Mouse (Mus musculus) embryonic facial prominence, embryonic 12.5 days (tissue): ENCODE measurements around the gene Mybpc3. TPM values are rescaled to one million over a fixed set of nuclear protein-coding genes. Genes with fewer than 3 reads are reported as not detected.

Source experiments
- ATAC-seq: fragments of 200-750 bp; cut with Nextera tagmentation; 2 replicates; pipeline ENCODE4 v1.8.0; 2017; ENCODE audit not compliant: insufficient number of reproducible peaks, insufficient read depth, low FRiP score, low TSS enrichment
- H3K27ac ChIP-seq: fragments of 300-500 bp; sonication (generic); 2 replicates; pipeline ENCODE4 v1.5.1; 2016; ENCODE audit warnings: mild to moderate bottlenecking
- H3K27me3 ChIP-seq: fragments of 300-500 bp; sonication (generic); 2 replicates; pipeline ENCODE4 v1.6.1; 2016; ENCODE audit warnings: mild to moderate bottlenecking, moderate library complexity
- H3K36me3 ChIP-seq: fragments of 300-500 bp; sonication (generic); 2 replicates; pipeline ENCODE4 v1.6.1; 2016; ENCODE audit warnings: mild to moderate bottlenecking
- H3K4me1 ChIP-seq: fragments of 300-500 bp; sonication (generic); 2 replicates; pipeline ENCODE4 v1.6.1; 2016
- H3K4me2 ChIP-seq: fragments of 300-500 bp; sonication (generic); replicated peaks from 2 replicates; pipeline ENCODE4 v1.6.1; 2016; ENCODE audit warnings: mild to moderate bottlenecking, moderate library complexity
- H3K4me3 ChIP-seq: fragments of 300-500 bp; sonication (generic); 2 replicates; pipeline ENCODE4 v1.5.1; 2016; ENCODE audit warnings: mild to moderate bottlenecking
- H3K9ac ChIP-seq: fragments of 300-500 bp; sonication (generic); 2 replicates; pipeline ENCODE4 v1.6.1; 2016; ENCODE audit warnings: mild to moderate bottlenecking, moderate library complexity
- H3K9me3 ChIP-seq: fragments of 300-500 bp; sonication (generic); 2 replicates; pipeline ENCODE4 v1.6.1; 2016; ENCODE audit warnings: mild to moderate bottlenecking, moderate library complexity
- WGBS: fragments of 180-500 bp; shearing (Covaris S2); methylation state at CpG from one replicate; pipeline ENCODE4 v1.1.7; 2016; 5-methylcytosine and 5-hydroxymethylcytosine counted together
- polyA plus RNA-seq: library from polyadenylated mRNA; unstranded; fragments of >200 nt; fragmentation: Nextera tagmentation; extraction: Ambion mirVana; gene quantifications from 2 replicates; pipeline ENCODE4 v1.2.1, GENCODE M21; 2016

Gene Mybpc3
- polyA plus RNA-seq, 1 experiment from 2014 or later = 0.09 TPM

GRCm38 (mm10) chr2:91128761-91129160 lies 10.8 kb downstream of the Mybpc3 start:
- Histone ChIP-seq H3K36me3 (no peaks in the 10 kb centered on the region), H3K9ac (no peak overlapping the region), H3K27me3 (no peaks in the 10 kb centered on the region), H3K4me2 (no peak overlapping the region), H3K27ac (no peak overlapping the region), H3K4me1 (no peaks in the 10 kb centered on the region), H3K9me3 (no peaks in the 10 kb centered on the region), H3K4me3 (no peak overlapping the region)
- no peak for ATAC-seq
- 80% methylated on average over 5 of the region's 5 CpGs for WGBS

GRCm38 (mm10) chr2:91130126-91130525 lies 12.2 kb downstream of the Mybpc3 start:
- Histone ChIP-seq H3K27me3 (no peaks in the 10 kb centered on the region), H3K4me3 (no peak overlapping the region), H3K4me2 (no peak overlapping the region), H3K9ac (no peak overlapping the region), H3K9me3 (no peaks in the 10 kb centered on the region), H3K36me3 (no peaks in the 10 kb centered on the region), H3K27ac (no peak overlapping the region), H3K4me1 (no peaks in the 10 kb centered on the region)
- 84% methylated on average over 6 of the region's 6 CpGs for WGBS
- no peak for ATAC-seq

- no peak for ATAC-seq
Measured at GRCm38 (mm10) chr2:91131251-91131650, 13.3 kb downstream of the Mybpc3 start.

GRCm38 (mm10) chr2:91132035-91132434 lies 14.1 kb downstream of the Mybpc3 start:
- H3K9me3 ChIP-seq = no peaks in the 10 kb centered on the region
- H3K4me1 ChIP-seq = no peaks in the 10 kb centered on the region
- no peak overlapping the region for H3K4me2 ChIP-seq
- H3K4me3 ChIP-seq = no peak overlapping the region
- H3K9ac ChIP-seq = no peak overlapping the region
- 81% methylated on average over 3 of the region's 3 CpGs for WGBS
- ATAC-seq = no peak
- H3K36me3 ChIP-seq = no peaks in the 10 kb centered on the region
- H3K27ac ChIP-seq = no peak overlapping the region
- no peaks in the 10 kb centered on the region for H3K27me3 ChIP-seq

More at GRCm38 (mm10) chr2:91131251-91131650, 13.3 kb downstream of the Mybpc3 start:
- no peaks in the 10 kb centered on the region for H3K27me3 ChIP-seq
- H3K36me3 ChIP-seq = no peaks in the 10 kb centered on the region
- H3K27ac ChIP-seq = no peak overlapping the region
- H3K9ac ChIP-seq = no peak overlapping the region
- H3K4me1 ChIP-seq = no peaks in the 10 kb centered on the region
- H3K4me3 ChIP-seq = no peak overlapping the region
- 91% methylated on average over 15 of the region's 15 CpGs for WGBS
- H3K9me3 ChIP-seq = no peaks in the 10 kb centered on the region
- no peak overlapping the region for H3K4me2 ChIP-seq

GRCm38 (mm10) chr2:91136513-91137412 lies 18.8 kb downstream of the Mybpc3 start:
- Histone ChIP-seq H3K27me3 (no peaks in the 10 kb centered on the region), H3K4me3 (no peak overlapping the region), H3K27ac (no peak overlapping the region), H3K9ac (no peak overlapping the region), H3K36me3 (peaks cover 8% of the 10 kb centered on the region), H3K4me2 (no peak overlapping the region), H3K4me1 (no peaks in the 10 kb centered on the region), H3K9me3 (no peaks in the 10 kb centered on the region)
- 85% methylated on average over 11 of the region's 11 CpGs for WGBS
- no peak for ATAC-seq

- WGBS = 86% methylated on average over 6 of the region's 6 CpGs
- ATAC-seq = no peak
- H3K4me2 ChIP-seq = no peak overlapping the region
- peaks cover 11% of the 10 kb centered on the region for H3K36me3 ChIP-seq
- no peaks in the 10 kb centered on the region for H3K9me3 ChIP-seq
- H3K9ac ChIP-seq = no peak overlapping the region
- H3K4me3 ChIP-seq = no peak overlapping the region
- no peaks in the 10 kb centered on the region for H3K4me1 ChIP-seq
- no peaks in the 10 kb centered on the region for H3K27me3 ChIP-seq
- no peak overlapping the region for H3K27ac ChIP-seq
Measured at GRCm38 (mm10) chr2:91137481-91137880, 19.5 kb downstream of the Mybpc3 start.

- peaks cover 23% of the 10 kb centered on the region for H3K36me3 ChIP-seq
- no peaks in the 10 kb centered on the region for H3K27me3 ChIP-seq
- H3K4me3 ChIP-seq = no peak overlapping the region
- no peak overlapping the region for H3K4me2 ChIP-seq
- H3K4me1 ChIP-seq = no peaks in the 10 kb centered on the region
- no peaks in the 10 kb centered on the region for H3K9me3 ChIP-seq
- ATAC-seq = no peak
- H3K27ac ChIP-seq = no peak overlapping the region
- WGBS = 59% methylated on average over 5 of the region's 5 CpGs
- no peak overlapping the region for H3K9ac ChIP-seq
Measured at GRCm38 (mm10) chr2:91139311-91139710, 21.4 kb downstream of the Mybpc3 start.

- Histone ChIP-seq H3K36me3 (peaks cover 23% of the 10 kb centered on the region), H3K9ac (no peak overlapping the region), H3K27ac (no peak overlapping the region), H3K4me1 (no peaks in the 10 kb centered on the region), H3K4me3 (no peak overlapping the region), H3K9me3 (no peaks in the 10 kb centered on the region), H3K4me2 (no peak overlapping the region), H3K27me3 (no peaks in the 10 kb centered on the region)
- 57% methylated on average over 8 of the region's 8 CpGs for WGBS
- no peak for ATAC-seq
Measured at GRCm38 (mm10) chr2:91139764-91140163, 21.8 kb downstream of the Mybpc3 start.

GRCm38 (mm10) chr2:91142920-91143319 lies 25.0 kb downstream of the Mybpc3 start:
- Histone ChIP-seq H3K4me1 (no peaks in the 10 kb centered on the region), H3K27me3 (no peaks in the 10 kb centered on the region), H3K36me3 (peaks cover 27% of the 10 kb centered on the region), H3K9me3 (no peaks in the 10 kb centered on the region), H3K9ac (no peak overlapping the region), H3K4me3 (no peak overlapping the region), H3K27ac (no peak overlapping the region), H3K4me2 (no peak overlapping the region)
- WGBS = 92% methylated on average over 6 of the region's 6 CpGs
- ATAC-seq = no peak

GRCm38 (mm10) chr2:91143401-91143800 lies 25.5 kb downstream of the Mybpc3 start:
- no peak for ATAC-seq
- Histone ChIP-seq H3K4me1 (no peaks in the 10 kb centered on the region), H3K4me3 (no peak overlapping the region), H3K36me3 (peaks cover 22% of the 10 kb centered on the region), H3K9me3 (no peaks in the 10 kb centered on the region), H3K9ac (no peak overlapping the region), H3K4me2 (no peak overlapping the region), H3K27me3 (no peaks in the 10 kb centered on the region), H3K27ac (no peak overlapping the region)
- 92% methylated on average over 11 of the region's 11 CpGs for WGBS

- Histone ChIP-seq H3K9me3 (no peaks in the 10 kb centered on the region), H3K9ac (no peak overlapping the region), H3K4me2 (no peak overlapping the region), H3K36me3 (peaks cover 26% of the 10 kb centered on the region), H3K27me3 (no peaks in the 10 kb centered on the region), H3K4me1 (no peaks in the 10 kb centered on the region), H3K27ac (no peak overlapping the region), H3K4me3 (no peak overlapping the region)
- no peak for ATAC-seq
Measured at GRCm38 (mm10) chr2:91148101-91148500, 30.2 kb downstream of the Mybpc3 start.

GRCm38 (mm10) chr2:91151331-91151730 lies 33.4 kb downstream of the Mybpc3 start:
- WGBS = 85% methylated on average over 1 of the region's 1 CpGs
- H3K36me3 ChIP-seq = peaks cover 32% of the 10 kb centered on the region
- H3K27ac ChIP-seq = no peak overlapping the region

More at GRCm38 (mm10) chr2:91151331-91151730, 33.4 kb downstream of the Mybpc3 start:
- Histone ChIP-seq H3K9me3 (no peaks in the 10 kb centered on the region), H3K9ac (no peak overlapping the region), H3K4me3 (no peak overlapping the region), H3K4me2 (no peak overlapping the region), H3K4me1 (no peaks in the 10 kb centered on the region), H3K27me3 (no peaks in the 10 kb centered on the region)
- ATAC-seq = no peak
